In the genomic region with DNA sequence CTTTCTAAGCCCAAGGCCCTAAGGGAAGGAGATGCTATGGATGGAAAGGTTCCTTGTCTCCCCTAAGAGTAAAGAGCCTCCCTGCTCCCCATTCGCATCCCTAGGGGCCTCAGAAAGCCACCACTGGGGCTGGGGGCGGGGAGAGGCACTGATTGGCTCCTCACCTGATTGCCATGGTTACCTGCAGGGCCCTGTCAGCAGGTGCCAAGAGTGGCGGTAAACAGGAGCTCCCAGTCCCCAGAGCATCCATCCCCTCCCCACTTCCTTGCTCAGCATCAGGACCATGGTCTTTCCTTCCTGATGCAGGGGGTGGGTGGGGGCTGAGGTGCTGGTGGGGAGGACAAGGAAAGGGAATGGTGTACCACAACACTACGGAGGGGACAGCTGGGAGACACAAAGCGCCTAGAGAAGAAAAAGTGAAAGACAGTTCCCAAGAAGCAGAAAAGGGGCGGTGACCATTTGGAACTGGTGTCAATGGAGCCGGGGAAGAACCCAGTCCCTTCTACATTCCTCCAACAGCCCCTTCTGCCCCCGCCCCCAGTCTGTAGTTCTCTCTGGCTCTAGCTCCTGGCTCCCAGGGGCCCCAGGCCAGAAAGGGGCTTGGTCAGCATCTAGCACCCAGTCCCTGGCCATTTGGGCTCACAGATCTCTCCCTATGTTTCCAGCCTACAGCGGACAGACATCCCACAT, we compare ENCODE assay signal across 10 mouse cellular contexts. TPM values are rescaled to one million over a fixed set of nuclear protein-coding genes. Genes with fewer than 3 reads are reported as not detected.
DNase-seq lines count a peak whose midpoint lies in the region; ATAC-seq and TF ChIP-seq lines count a peak whose summit lies in the region.
"Had no signal": no experiment of that assay in that cellular context is flagged by ENCODE, and none has a peak within 500 bp of the region (broad histone marks: within the 10 kb centered on the region; RNA-seq: fewer than 3 reads in every experiment).

No protein-coding gene starts in this region.

- H3K4me3 ChIP-seq in heart, embryonic 12.5 days, result no peak overlapping the region
- H3K4me3 ChIP-seq in E14TG2a.4 (replicated peaks; ENCODE audit: low read length), result peak overlapping the region; percentile 94
- peak overlapping the region; percentile 39 for H3K4me3 ChIP-seq in forebrain, embryonic 10.5 days
- no peak overlapping the region for H3K4me3 ChIP-seq in limb, embryonic 11.5 days (ENCODE audit: low read depth, low read length)

- DNase-seq in heart, adult 8-10 months (ENCODE audit: low spot score), result no peak
- no peak for DNase-seq in forebrain, embryonic 10.5 days (ENCODE audit: extremely low spot score, low spot score)
- DNase-seq in limb, embryonic 11.5 days (ENCODE audit: low spot score), result no peak
- no peak for DNase-seq in gastrocnemius, postnatal 10 days
- no peak for DNase-seq in thymus, postnatal 4 days
- no peak for DNase-seq in spleen, adult 18-20 months
- DNase-seq: thymus, adult 18-20 months had no signal

- H3K9ac ChIP-seq in heart, embryonic 12.5 days, result 0 out of 2 replicates have a peak overlapping the region, but pooled peaks have one; percentile 38
- peak overlapping the region; percentile 27; the same call in 1 of the 2 replicates for H3K9ac ChIP-seq in limb, embryonic 11.5 days (ENCODE audit: low read length)

- H3K4me1 ChIP-seq in heart, embryonic 12.5 days (replicated peaks), result peaks cover 49% of the 10 kb centered on the region
- peaks cover 82% of the 10 kb centered on the region for H3K4me1 ChIP-seq in E14TG2a.4 (replicated peaks; ENCODE audit: low read depth, low read length)
- H3K4me1 ChIP-seq in forebrain, embryonic 10.5 days, result peaks cover 63% of the 10 kb centered on the region
- peaks cover 26% of the 10 kb centered on the region for H3K4me1 ChIP-seq in limb, embryonic 11.5 days (ENCODE audit: control insufficient read depth, insufficient read depth, low read length)

- peaks cover 27% of the 10 kb centered on the region for H3K36me3 ChIP-seq in heart, embryonic 12.5 days
- peaks cover 58% of the 10 kb centered on the region for H3K36me3 ChIP-seq in E14TG2a.4 (ENCODE audit: insufficient read depth, low read length)
- peaks cover 47% of the 10 kb centered on the region for H3K36me3 ChIP-seq in forebrain, embryonic 10.5 days (replicated peaks)
- peaks cover 15% of the 10 kb centered on the region for H3K36me3 ChIP-seq in limb, embryonic 11.5 days (ENCODE audit: control insufficient read depth, insufficient read depth, low read length)

- no peaks in the 10 kb centered on the region for H3K9me3 ChIP-seq in heart, embryonic 12.5 days (replicated peaks)
- H3K9me3 ChIP-seq in E14TG2a.4 (ENCODE audit: low read length), result no peaks in the 10 kb centered on the region
- H3K9me3 ChIP-seq in forebrain, embryonic 10.5 days, result no peaks in the 10 kb centered on the region
- no peaks in the 10 kb centered on the region for H3K9me3 ChIP-seq in limb, embryonic 11.5 days (ENCODE audit: control insufficient read depth, low read length)

- peak overlapping the region; percentile 23; the same call in 1 of the 2 replicates for H3K27ac ChIP-seq in heart, embryonic 12.5 days (ENCODE audit: poor library complexity, severe bottlenecking)
- H3K27ac ChIP-seq in forebrain, embryonic 10.5 days, result peak overlapping the region; percentile 76
- no peak overlapping the region for H3K27ac ChIP-seq in limb, embryonic 11.5 days (replicated peaks; ENCODE audit: low read depth, low read length)

- peak overlapping the region; percentile 29 for H3K4me2 ChIP-seq in heart, embryonic 12.5 days
- peak overlapping the region; percentile 11; the same call in 1 of the 2 replicates for H3K4me2 ChIP-seq in limb, embryonic 11.5 days (ENCODE audit: low read depth, severe bottlenecking)

- ATAC-seq in heart, embryonic 12.5 days (ENCODE audit: insufficient number of reproducible peaks, low FRiP score), result no peak
- no peak for ATAC-seq in limb, embryonic 11.5 days (ENCODE audit: insufficient number of reproducible peaks, low FRiP score, low TSS enrichment, low read depth)

- 61% methylated on average over 9 of the region's 9 CpGs for whole genome bisulfite sequencing in heart, embryonic 12.5 days
- WGBS in forebrain, embryonic 10.5 days, result 22% methylated on average over 9 of the region's 9 CpGs
- WGBS in limb, embryonic 11.5 days, result 48% methylated on average over 9 of the region's 9 CpGs

- no peak for TF ChIP-seq CTCF in E14TG2a.4 (conservative IDR thresholded peaks at IDR 0.05; ENCODE audit: low read length)

- no peaks in the 10 kb centered on the region for H3K27me3 ChIP-seq in heart, embryonic 12.5 days (replicated peaks)
- H3K27me3 ChIP-seq in E14TG2a.4 (ENCODE audit: insufficient read depth, low read length), result peaks cover 4% of the 10 kb centered on the region
- no peaks in the 10 kb centered on the region for H3K27me3 ChIP-seq in forebrain, embryonic 10.5 days (ENCODE audit: poor library complexity, severe bottlenecking)
- no peaks in the 10 kb centered on the region for H3K27me3 ChIP-seq in limb, embryonic 11.5 days (ENCODE audit: control insufficient read depth, insufficient read depth, low read length)

RNA-seq across cellular contexts. Expression of a gene that starts 4.4 kb away (rescaled TPM):
- 11.0 and 12.3 TPM in 2 replicates for polyA plus RNA-seq in heart, embryonic 12.5 days (2016; fragmentation: Nextera tagmentation; extraction: Ambion mirVana)
- 1 to 10 TPM; 4.6 to 6.3 (median 5.3) TPM for total RNA-seq in heart, adult 8-10 months (2022)
- 18.4 and 20.9 TPM in 2 replicates for polyA plus RNA-seq in forebrain, embryonic 10.5 days (2016; fragmentation: Nextera tagmentation; extraction: Ambion mirVana)
- polyA plus RNA-seq in limb, embryonic 11.5 days (2014; fragmentation: Nextera tagmentation; extraction: Ambion mirVana), result 23.3 and 25.4 TPM in 2 replicates
- total RNA-seq in gastrocnemius, postnatal 10 days (2021), result 10 to 100 TPM; 11.9 to 18.6 TPM
- total RNA-seq: neutrophil, adult 5-6 weeks had no signal

RNA-seq across cellular contexts. Expression of a gene that starts 7.3 kb away (rescaled TPM):
- polyA plus RNA-seq in heart, embryonic 12.5 days (2016; fragmentation: Nextera tagmentation; extraction: Ambion mirVana), result 342 and 374 TPM in 2 replicates
- 100 to 1,000 TPM; 145 to 154 (median 150) TPM for total RNA-seq in heart, adult 8-10 months (2022)
- polyA plus RNA-seq in forebrain, embryonic 10.5 days (2016; fragmentation: Nextera tagmentation; extraction: Ambion mirVana), result 627 and 634 TPM in 2 replicates
- polyA plus RNA-seq in limb, embryonic 11.5 days (2014; fragmentation: Nextera tagmentation; extraction: Ambion mirVana), result 546 and 550 TPM in 2 replicates
- 100 to 1,000 TPM; 174 to 190 TPM for total RNA-seq in gastrocnemius, postnatal 10 days (2021)

RNA-seq across cellular contexts. Expression of a gene that starts 10.2 kb away (rescaled TPM):
- polyA plus RNA-seq in heart, embryonic 12.5 days (2016; fragmentation: Nextera tagmentation; extraction: Ambion mirVana), result 40.5 and 44.8 TPM in 2 replicates
- total RNA-seq in heart, adult 8-10 months (2022), result 100 to 1,000 TPM; 133 to 158 (median 141) TPM
- polyA plus RNA-seq in forebrain, embryonic 10.5 days (2016; fragmentation: Nextera tagmentation; extraction: Ambion mirVana), result 17.0 and 21.7 TPM in 2 replicates
- 8.8 and 10.9 TPM in 2 replicates for polyA plus RNA-seq in limb, embryonic 11.5 days (2014; fragmentation: Nextera tagmentation; extraction: Ambion mirVana)
- total RNA-seq in gastrocnemius, postnatal 10 days (2021), result 10 to 100 TPM; 84.5 to 99.4 TPM

RNA-seq across cellular contexts. Expression of a gene that starts 32.6 kb away (rescaled TPM):
- polyA plus RNA-seq in heart, embryonic 12.5 days (2016; fragmentation: Nextera tagmentation; extraction: Ambion mirVana), result 1.8 and 2.2 TPM in 2 replicates
- 10 to 100 TPM; 68.8 to 84.0 (median 69.8) TPM for total RNA-seq in heart, adult 8-10 months (2022)
- polyA plus RNA-seq in forebrain, embryonic 10.5 days (2016; fragmentation: Nextera tagmentation; extraction: Ambion mirVana), result 1.5 and 2.5 TPM in 2 replicates
- polyA plus RNA-seq in limb, embryonic 11.5 days (2014; fragmentation: Nextera tagmentation; extraction: Ambion mirVana), result 4.0 and 4.1 TPM in 2 replicates
- 10 to 100 TPM; 32.2 to 32.4 TPM for total RNA-seq in gastrocnemius, postnatal 10 days (2021)

RNA-seq across cellular contexts. Expression of a gene that starts 48.6 kb away (rescaled TPM):
- polyA plus RNA-seq in heart, embryonic 12.5 days (2016; fragmentation: Nextera tagmentation; extraction: Ambion mirVana), result 1.3 and 1.4 TPM in 2 replicates
- 10 to 100 TPM; 21.9 to 26.6 (median 25.6) TPM for total RNA-seq in heart, adult 8-10 months (2022)
- 1.3 and 2.1 TPM in 2 replicates for polyA plus RNA-seq in forebrain, embryonic 10.5 days (2016; fragmentation: Nextera tagmentation; extraction: Ambion mirVana)
- 1.9 and 2.1 TPM in 2 replicates for polyA plus RNA-seq in limb, embryonic 11.5 days (2014; fragmentation: Nextera tagmentation; extraction: Ambion mirVana)
- 10 to 100 TPM; 46.8 to 49.7 TPM for total RNA-seq in gastrocnemius, postnatal 10 days (2021)

Comparison
In these comparisons a context has a peak if more than half of its experiments do, and no peak if none do; other contexts are left out.
1. H3K4me3 ChIP-seq: peak in E14TG2a.4 (single experiment) and forebrain, embryonic 10.5 days (single experiment); none in heart, embryonic 12.5 days (single experiment) and limb, embryonic 11.5 days (single experiment).